Mouse (Mus musculus): Measurements from ENCODE around the gene Enpp4.

Gene Enpp4

DNA sequence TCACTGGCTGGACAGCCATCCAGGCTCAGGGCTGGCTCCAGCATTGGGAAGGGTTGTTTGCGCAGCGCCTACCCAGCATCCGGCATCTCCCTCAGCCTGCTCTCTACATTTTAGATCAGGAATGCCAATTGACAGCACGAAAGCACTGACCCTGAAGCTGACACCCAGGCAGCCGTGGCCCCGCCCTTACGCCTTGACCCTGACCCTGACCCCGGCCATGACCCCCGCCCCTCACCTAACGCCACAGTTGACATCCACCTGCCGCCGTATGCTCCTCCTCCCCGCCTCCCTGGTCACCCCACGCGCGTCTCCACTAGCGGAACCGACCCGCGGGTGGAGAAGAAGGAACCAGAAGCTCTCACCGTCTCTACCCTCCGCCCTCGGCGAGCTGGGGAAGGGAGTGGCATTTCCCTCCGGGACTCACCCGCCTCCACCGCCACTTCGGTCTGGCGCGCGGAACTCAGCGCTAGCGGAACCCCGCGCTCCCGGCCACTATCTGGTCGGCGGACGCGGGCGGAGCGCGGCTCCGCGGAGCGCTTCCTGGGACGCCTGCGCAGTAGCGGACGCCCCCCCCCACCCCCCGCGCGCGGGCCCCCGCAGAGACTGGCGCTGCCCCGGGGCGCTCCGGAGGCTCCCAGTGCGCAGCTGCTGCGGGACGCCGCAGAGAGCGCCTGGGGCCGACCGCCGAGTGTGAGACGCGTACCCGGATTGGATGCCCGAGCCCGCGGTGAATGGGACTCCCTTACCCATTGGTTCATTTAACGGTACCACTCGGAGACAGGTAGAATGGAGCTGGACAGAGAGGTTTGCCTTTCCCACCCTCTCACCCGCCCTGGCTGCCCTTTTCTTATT, at the start of gene Enpp4:
Enpp4 (minus strand) TSS at position 523 of the 852 bp plus-strand sequence.
- DNase-seq: peak; percentile 93 to 96

DNA sequence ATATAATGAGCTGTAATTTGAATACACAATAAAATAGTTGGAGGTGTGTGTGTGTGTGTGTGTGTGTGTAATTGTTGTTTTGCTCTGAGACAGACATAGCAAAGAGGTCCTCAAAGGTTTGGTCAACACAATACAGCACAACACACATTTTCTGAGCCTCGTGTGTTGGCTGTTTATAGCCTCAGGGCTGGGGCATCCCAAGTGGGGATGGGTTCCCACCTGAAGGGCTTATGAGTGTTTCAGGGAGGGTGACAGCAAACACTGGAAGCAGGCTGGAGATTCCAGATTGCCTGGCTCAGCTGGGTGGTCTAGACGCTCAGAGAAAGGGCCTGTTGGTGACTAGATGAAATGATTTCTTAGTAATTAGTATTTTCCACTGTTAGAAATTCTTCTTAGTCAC, 49.6 kb upstream of the Enpp4 start:
- DNase-seq: peak in 1 of 2 experiments; percentile 59

DNA sequence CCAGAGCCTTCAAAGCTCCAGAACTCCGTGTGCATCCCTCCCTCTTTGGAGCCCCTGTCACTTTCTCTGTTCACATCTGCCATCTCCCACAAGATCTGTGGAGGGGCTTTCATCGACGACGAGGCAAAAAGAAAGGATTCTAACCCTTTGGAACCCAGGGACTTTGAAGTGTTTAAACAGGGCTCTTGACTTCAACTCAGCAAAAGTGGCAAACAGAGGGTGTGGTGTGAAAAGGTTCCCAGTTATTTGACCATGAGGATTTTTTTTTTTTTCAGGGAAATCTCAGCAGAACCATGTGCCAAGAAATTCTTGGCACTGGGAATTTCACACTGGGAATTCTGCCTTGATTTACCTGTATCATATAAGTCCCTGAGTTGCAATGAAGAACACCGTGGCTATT, 48.3 kb upstream of the Enpp4 start:
- no peak for DNase-seq

- DNase-seq: peak; percentile 39 to 50
Observed at GRCm38 (mm10) chr17:44151889-44152288, 46.3 kb upstream of the Enpp4 start.

DNA sequence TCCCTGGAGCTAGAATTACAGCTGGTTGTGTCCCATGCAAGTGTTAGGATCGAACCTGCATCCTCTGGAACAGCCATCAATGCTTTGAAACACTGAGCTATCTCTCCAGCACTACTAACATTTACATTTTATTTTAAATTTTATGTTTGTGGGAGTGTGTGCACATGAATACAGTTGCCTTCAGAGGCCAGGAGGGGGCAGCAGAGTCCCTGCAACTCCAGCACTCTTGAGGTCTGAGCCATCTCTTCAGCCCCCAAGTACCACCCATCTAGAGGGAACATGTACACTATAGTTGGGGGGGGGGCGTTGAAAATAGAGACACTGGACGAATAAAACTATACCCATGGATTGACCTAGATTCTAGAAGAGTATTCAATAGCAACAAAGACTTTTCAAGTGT, 45.5 kb upstream of the Enpp4 start:
- DNase-seq: peak; percentile 59 to 76

- DNase-seq: no peak
Observed at GRCm38 (mm10) chr17:44148109-44148846, 42.7 kb upstream of the Enpp4 start.

GRCm38 (mm10) chr17:44145806-44146205, 40.2 kb upstream of the Enpp4 start:
- no peak for DNase-seq

- no peak for DNase-seq
Observed at GRCm38 (mm10) chr17:44136863-44137640, 31.4 kb upstream of the Enpp4 start.

DNA sequence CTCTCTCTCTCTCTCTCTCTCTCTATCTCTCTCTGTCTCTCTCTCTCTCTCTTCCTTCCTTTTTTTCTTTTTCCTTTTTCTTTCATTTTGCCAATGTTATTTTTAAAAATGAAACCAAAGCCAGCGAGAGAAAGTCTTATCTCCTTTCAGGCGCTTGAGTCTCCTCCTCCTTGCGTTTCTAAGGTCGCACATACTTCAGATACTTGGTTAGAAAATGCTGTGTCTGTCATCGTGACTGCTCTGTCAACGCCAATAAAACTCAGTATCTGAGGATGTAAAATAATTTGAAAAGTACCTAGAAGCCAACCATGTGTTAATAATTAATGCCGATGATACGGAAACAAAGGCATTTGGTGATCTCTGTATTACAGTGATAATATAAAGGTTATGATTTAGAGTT, 30.4 kb upstream of the Enpp4 start:
- DNase-seq: no peak

GRCm38 (mm10) chr17:44134545-44134944, 28.9 kb upstream of the Enpp4 start:
- no peak for DNase-seq

DNA sequence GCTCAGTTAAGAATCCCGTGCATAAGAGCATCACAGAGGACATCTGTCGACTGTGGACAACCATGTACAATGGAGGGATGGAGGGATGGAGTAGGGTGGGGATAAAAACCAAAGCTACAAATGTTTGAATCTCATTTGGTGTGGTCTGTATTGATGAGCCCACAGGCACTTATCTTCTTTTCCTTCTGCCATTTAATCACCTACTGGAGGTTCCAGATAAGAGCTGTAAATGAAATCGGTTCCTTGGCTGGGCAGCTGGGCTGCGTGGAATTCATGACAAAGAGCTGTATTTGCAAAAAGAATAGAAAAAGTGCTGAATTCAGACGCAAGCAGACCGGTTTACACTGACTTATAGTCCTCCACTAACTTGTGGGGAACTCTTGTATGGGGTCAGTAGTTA, 28.5 kb upstream of the Enpp4 start:
- no peak for DNase-seq

DNA sequence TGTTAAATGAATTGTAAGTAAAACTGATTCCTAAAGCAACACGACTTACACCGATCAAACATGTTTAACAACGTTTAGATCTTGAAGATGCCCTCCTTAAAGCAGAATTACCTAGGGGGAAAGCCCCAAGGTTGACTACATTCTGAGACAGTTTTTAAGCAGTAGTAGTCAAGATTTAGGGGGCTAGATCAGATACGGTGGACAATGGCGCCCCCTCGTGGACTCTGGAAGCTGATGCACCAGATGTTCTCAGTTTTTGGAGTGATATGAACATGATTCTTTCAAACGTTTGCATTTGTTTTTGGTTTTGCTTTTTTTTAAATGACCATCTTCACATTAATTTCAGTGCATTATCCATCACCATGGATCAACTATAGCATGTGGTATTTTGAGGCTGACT, 24.8 kb upstream of the Enpp4 start:
- DNase-seq: peak; percentile 51 to 75

DNA sequence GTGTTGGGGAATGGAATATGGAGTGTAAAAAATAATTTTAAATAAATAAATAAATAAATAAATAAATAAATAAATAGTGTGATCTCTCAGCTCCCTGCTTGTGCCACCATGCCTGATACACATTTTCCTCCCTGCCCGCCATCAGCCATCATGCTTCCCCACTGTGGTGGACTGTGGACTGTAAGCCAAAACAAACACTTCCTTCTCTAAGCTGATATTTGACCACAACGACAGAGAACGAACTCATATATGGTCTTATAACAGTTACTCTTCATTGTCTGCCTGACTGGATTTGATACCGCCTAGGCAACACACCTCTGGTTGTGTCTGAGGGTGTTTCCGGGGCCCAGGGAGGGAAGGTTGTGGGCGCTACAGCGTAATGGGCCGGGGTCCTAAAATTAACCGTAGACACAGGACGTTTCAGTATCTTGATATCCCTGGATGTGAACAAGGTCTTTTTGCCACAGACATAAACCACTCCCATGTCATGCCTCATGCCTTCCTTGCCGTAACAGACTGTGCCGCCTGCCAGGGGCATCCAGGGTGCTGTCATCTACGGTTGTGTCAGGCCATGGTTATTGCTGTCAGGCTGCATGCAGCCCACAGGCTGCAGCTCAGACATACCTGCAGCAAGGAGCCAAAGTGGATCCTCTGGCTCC, 23.6 kb upstream of the Enpp4 start:
- no peak for DNase-seq

- no peak for DNase-seq
Observed at GRCm38 (mm10) chr17:44121366-44122100, 15.9 kb upstream of the Enpp4 start.

- DNase-seq: no peak
Observed at GRCm38 (mm10) chr17:44118231-44118630, 12.6 kb upstream of the Enpp4 start.

- no peak for DNase-seq
Observed at GRCm38 (mm10) chr17:44117721-44118120, 12.1 kb upstream of the Enpp4 start.

- DNase-seq: no peak
Observed at GRCm38 (mm10) chr17:44116584-44116983, 11.0 kb upstream of the Enpp4 start.

- DNase-seq: no peak
Observed at GRCm38 (mm10) chr17:44108331-44108730, 2.7 kb upstream of the Enpp4 start.

DNA sequence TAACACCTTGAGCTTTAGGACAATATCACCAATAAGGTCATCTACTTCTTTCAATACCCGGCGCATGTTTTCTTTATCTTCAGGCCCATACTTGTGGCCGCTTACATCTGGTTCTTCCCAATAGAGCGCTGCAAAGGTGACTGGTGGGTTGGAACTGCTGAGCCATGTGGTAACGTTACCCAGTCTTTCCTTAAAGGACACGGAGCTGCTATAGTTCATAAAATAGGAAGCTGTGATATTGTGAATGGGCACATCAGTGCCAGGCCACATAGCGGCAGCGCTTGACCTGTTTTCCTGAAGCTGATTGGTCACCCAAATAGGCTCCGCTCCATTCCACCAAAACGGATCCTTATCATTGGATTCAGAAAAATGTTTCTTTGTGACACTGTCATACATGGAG, 3.6 kb downstream of the Enpp4 start:
- no peak for DNase-seq

DNA sequence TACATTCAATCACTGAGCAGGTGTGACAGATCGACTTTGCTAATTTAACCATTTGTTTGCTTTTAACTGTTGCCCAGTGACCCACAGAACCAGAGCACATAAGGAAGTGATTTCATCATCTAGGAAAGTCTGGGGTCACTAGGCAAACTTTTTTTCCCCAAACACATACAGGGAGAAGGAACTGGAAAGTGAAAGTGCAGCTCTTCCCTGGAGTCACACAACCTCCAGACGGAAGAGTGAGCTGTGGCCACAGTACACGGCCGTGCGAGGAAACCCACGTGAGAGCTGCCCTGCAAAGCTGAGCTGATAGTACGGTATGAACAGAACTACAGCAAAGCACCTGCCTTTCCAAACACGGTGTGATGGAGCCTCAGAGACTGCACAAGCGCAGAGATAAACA, 4.7 kb downstream of the Enpp4 start:
- no peak for DNase-seq

DNA sequence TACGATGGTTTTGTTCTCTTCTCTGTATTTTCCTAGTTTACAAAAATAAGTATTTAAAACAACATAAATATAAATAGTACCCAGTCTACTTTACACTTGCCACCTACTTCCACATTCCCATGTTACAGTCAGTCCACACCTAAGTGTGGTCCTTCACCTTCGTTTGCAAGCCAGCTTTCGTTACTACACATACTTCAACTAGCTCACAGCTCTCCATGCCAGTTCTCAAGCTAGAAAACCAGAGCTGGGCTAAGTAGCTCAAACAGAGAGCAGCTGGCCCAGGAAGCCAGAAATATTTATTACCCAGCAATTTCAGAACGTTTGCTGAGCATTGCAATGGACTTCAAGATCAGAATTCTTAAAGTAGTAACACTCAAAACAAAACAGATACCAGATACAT, 5.1 kb downstream of the Enpp4 start:
- DNase-seq: no peak

DNA sequence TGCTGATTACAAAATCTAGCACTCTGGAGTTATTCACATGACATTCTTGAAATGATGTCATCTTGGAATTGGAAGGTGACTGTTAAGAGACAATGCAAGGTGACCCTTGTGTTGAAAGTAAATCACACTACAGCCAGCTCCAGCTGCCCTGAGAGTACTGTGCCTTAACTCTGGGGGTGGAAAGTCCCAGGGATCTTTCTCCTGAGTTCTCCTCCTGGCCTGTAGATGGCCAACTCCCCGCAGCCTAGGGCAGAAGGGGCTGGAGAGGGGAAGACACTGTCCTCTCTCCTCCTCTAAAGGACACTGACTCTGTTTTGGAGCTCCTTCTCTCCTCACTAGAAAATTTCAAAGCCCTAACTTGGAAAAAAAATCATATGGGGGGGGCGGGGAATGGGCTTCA, 14.1 kb downstream of the Enpp4 start:
- no peak for DNase-seq
